Mouse (Mus musculus) hindbrain, embryonic 11.5 days (tissue): ENCODE data around the gene Ptdss2. TPM values are rescaled to one million over a fixed set of nuclear protein-coding genes. Genes with fewer than 3 reads are reported as not detected.

Experiments used
- ATAC-seq: fragments of 200-750 bp; cut with Nextera tagmentation; 2 replicates; pipeline ENCODE4 v1.8.0; 2017; ENCODE audit warnings: mild to moderate bottlenecking, moderate TSS enrichment, moderate library complexity; ENCODE audit not compliant: low FRiP score
- DNase-seq: peaks from one replicate; pipeline ENCODE4 v3.0.0-alpha.2; 2015; ENCODE audit warnings: low spot score
- H3K27ac ChIP-seq: fragments of 300-500 bp; sonication (generic); 2 replicates; pipeline ENCODE4 v1.5.1; 2014; ENCODE audit warnings: mild to moderate bottlenecking, low read depth, low read length
- H3K27me3 ChIP-seq: fragments of 300-500 bp; sonication (generic); 2 replicates; pipeline ENCODE4 v1.6.1; 2014; ENCODE audit warnings: mild to moderate bottlenecking, low read length, moderate library complexity, mixed read lengths; ENCODE audit not compliant: control insufficient read depth, insufficient read depth
- H3K36me3 ChIP-seq: fragments of 300-500 bp; sonication (generic); 2 replicates; pipeline ENCODE4 v1.6.1; 2014; ENCODE audit warnings: mild to moderate bottlenecking, low read length, moderate library complexity, mixed read lengths; ENCODE audit not compliant: control insufficient read depth, insufficient read depth
- H3K4me1 ChIP-seq: fragments of 300-500 bp; sonication (generic); replicated peaks from 2 replicates; pipeline ENCODE4 v1.6.1; 2014; ENCODE audit warnings: low read length, mixed read lengths; ENCODE audit not compliant: control insufficient read depth, insufficient read depth
- H3K4me2 ChIP-seq: fragments of 300-500 bp; sonication (generic); replicated peaks from 2 replicates; pipeline ENCODE4 v1.6.1; 2014; ENCODE audit warnings: mild to moderate bottlenecking, low read depth, low read length
- H3K4me3 ChIP-seq: fragments of 300-500 bp; sonication (generic); 2 replicates; pipeline ENCODE4 v1.5.1; 2014; ENCODE audit warnings: low read depth, low read length
- H3K9ac ChIP-seq: fragments of 300-500 bp; sonication (generic); 2 replicates; pipeline ENCODE4 v1.6.1; 2014; ENCODE audit warnings: low read depth, low read length
- H3K9me3 ChIP-seq: fragments of 300-500 bp; sonication (generic); 2 replicates; pipeline ENCODE4 v1.6.1; 2016; ENCODE audit warnings: low read length; ENCODE audit not compliant: control insufficient read depth
- WGBS: fragments of 180-500 bp; shearing (Covaris S2); extraction: QIAGEN DNeasy Blood & Tissue Kit; methylation state at CpG from one replicate; pipeline ENCODE4 v1.1.7; 2014; 5-methylcytosine and 5-hydroxymethylcytosine counted together
- polyA plus RNA-seq: library from polyadenylated mRNA; unstranded; fragments of >200 nt; fragmentation: Nextera tagmentation; extraction: Ambion mirVana; gene quantifications from 2 replicates; pipeline ENCODE4 v1.2.1, GENCODE M21; 2014

Gene Ptdss2
- 65.2 and 73.5 TPM in 2 replicates for polyA plus RNA-seq

- 52% methylated on average over 14 of the region's 14 CpGs for WGBS
Measured at GRCm38 (mm10) chr7:141122245-141122644, at the start of gene Ptdss2. Ptdss2 (plus strand) TSS chr7:141122382.

DNA sequence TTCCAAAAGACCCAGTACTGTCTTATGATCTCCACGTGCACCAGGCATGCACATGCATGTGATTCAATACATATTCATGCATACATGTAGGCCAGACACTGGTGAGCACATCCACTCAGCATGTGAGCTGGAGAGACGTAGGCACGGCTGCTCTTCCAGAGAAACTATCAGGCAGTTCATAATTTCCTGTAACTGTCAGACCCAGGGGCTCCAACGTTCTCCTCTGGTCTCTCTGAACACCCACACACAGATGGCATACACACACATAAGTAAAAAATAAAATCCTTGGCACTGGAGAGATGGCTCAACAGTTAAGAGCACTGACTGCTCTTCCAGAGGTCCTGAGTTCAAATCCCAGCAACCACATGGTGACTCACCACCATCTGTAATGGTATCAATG, 48.4 kb upstream of the Ptdss2 start:
- no peak for DNase-seq
- H3K9me3 ChIP-seq = no peaks in the 10 kb centered on the region
- WGBS = 89% methylated on average over 4 of the region's 4 CpGs

More at GRCm38 (mm10) chr7:141122245-141122644, at the start of gene Ptdss2:
- Histone ChIP-seq H3K27ac (peak within 1 kb of the TSS; percentile 70), H3K27me3 (no peaks in the 10 kb centered on the region; the same call in 1 of the 2 replicates), H3K4me2 (peak within 1 kb of the TSS; percentile 63), H3K36me3 (no peaks in the 10 kb centered on the region), H3K9ac (peak within 1 kb of the TSS; percentile 72), H3K9me3 (no peaks in the 10 kb centered on the region), H3K4me1 (no peaks in the 10 kb centered on the region), H3K4me3 (peak within 1 kb of the TSS; percentile 57)
- DNase-seq (peak; percentile 14), ATAC-seq (no peak)

GRCm38 (mm10) chr7:141077841-141078240, 44.3 kb upstream of the Ptdss2 start, which contains the start of gene Pkp3:
Pkp3 (plus strand) TSS chr7:141078218.
- Histone ChIP-seq H3K4me1 (no peaks in the 10 kb centered on the region), H3K9ac (no peak within 1 kb of the TSS), H3K27ac (no peak within 1 kb of the TSS), H3K4me2 (no peak within 1 kb of the TSS), H3K36me3 (no peaks in the 10 kb centered on the region), H3K4me3 (no peak within 1 kb of the TSS), H3K27me3 (peaks cover 5% of the 10 kb centered on the region; the same call in 1 of the 2 replicates), H3K9me3 (no peaks in the 10 kb centered on the region)
- WGBS = 94% methylated on average over 15 of the region's 15 CpGs
- DNase-seq = no peak
- no peak for ATAC-seq

More for the DNA sequence above, 48.4 kb upstream of the Ptdss2 start:
- no peaks in the 10 kb centered on the region for H3K4me1 ChIP-seq
- H3K4me3 ChIP-seq = no peak overlapping the region
- H3K36me3 ChIP-seq = no peaks in the 10 kb centered on the region
- H3K9ac ChIP-seq = no peak overlapping the region
- H3K27ac ChIP-seq = no peak overlapping the region
- ATAC-seq = no peak
- H3K27me3 ChIP-seq = peaks cover 16% of the 10 kb centered on the region
- H3K4me2 ChIP-seq = no peak overlapping the region

GRCm38 (mm10) chr7:141078876-141079275, 43.3 kb upstream of the Ptdss2 start:
- no peak overlapping the region for H3K27ac ChIP-seq
- H3K9me3 ChIP-seq = no peaks in the 10 kb centered on the region
- H3K4me1 ChIP-seq = no peaks in the 10 kb centered on the region
- H3K4me3 ChIP-seq = no peak overlapping the region
- 81% methylated on average over 4 of the region's 4 CpGs for WGBS
- ATAC-seq = no peak
- no peak for DNase-seq
- H3K4me2 ChIP-seq = no peak overlapping the region
- H3K27me3 ChIP-seq = peaks cover 5% of the 10 kb centered on the region; the same call in 1 of the 2 replicates
- H3K9ac ChIP-seq = no peak overlapping the region
- H3K36me3 ChIP-seq = no peaks in the 10 kb centered on the region

- DNase-seq = no peak
- H3K27me3 ChIP-seq = peaks cover 5% of the 10 kb centered on the region; the same call in 1 of the 2 replicates
- 24% methylated on average over 34 of the region's 34 CpGs for WGBS
- ATAC-seq = no peak
- no peak overlapping the region for H3K4me3 ChIP-seq
- no peaks in the 10 kb centered on the region for H3K36me3 ChIP-seq
- no peaks in the 10 kb centered on the region for H3K4me1 ChIP-seq
- H3K27ac ChIP-seq = no peak overlapping the region
- H3K9ac ChIP-seq = no peak overlapping the region
- H3K9me3 ChIP-seq = no peaks in the 10 kb centered on the region
- peak overlapping the region; percentile 11; the same call in 1 of the 2 replicates for H3K4me2 ChIP-seq
Measured at GRCm38 (mm10) chr7:141079481-141080449, 42.4 kb upstream of the Ptdss2 start.

GRCm38 (mm10) chr7:141087894-141088293, 34.3 kb upstream of the Ptdss2 start:
- ATAC-seq (no peak), DNase-seq (no peak)
- Histone ChIP-seq H3K4me1 (peaks cover 2% of the 10 kb centered on the region), H3K4me2 (no peak overlapping the region), H3K9me3 (no peaks in the 10 kb centered on the region), H3K27me3 (peaks cover 14% of the 10 kb centered on the region), H3K27ac (no peak overlapping the region), H3K4me3 (no peak overlapping the region), H3K36me3 (no peaks in the 10 kb centered on the region), H3K9ac (no peak overlapping the region)
- WGBS = 41% methylated on average over 8 of the region's 8 CpGs

DNA sequence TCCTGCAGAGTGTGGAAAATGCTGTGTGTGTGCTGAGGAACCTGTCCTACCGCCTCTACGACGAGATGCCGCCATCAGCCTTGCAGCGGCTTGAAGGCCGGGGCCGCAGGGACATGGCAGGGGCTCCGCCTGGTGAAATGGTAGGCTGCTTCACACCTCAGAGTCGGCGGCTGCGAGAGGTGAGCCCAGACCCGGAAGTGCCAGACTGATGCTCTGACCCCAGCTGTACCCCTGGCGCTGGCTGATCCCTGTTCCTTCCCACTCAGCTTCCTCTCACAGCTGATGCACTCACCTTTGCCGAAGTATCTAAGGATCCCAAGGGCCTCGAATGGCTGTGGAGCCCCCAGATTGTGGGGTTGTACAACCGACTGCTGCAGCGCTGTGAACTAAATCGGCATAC, 33.7 kb upstream of the Ptdss2 start:
- no peak for DNase-seq
- no peak overlapping the region for H3K27ac ChIP-seq

DNA sequence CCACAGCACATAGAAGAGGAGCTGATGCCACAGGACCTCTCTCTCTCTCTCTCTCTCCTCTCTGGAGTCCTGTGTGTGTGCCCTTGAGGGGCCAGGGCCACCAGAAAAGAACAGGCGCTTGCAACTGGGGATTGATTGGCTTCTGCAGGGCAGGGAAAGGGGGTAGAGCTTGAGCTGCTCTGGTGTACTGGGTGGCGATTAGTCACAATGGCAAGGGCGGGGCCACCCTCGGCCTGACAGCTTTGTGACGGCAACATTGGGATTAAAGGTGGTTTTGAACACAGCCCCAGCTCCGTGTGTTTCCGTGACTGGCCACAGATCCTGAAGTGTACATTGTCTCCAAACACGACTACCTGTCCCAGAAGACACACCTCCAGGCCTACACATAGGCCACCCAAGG, 32.0 kb upstream of the Ptdss2 start:
- H3K27me3 ChIP-seq = peaks cover 16% of the 10 kb centered on the region

More for the DNA sequence above, 33.7 kb upstream of the Ptdss2 start:
- Histone ChIP-seq H3K9ac (no peak overlapping the region), H3K4me1 (peaks cover 2% of the 10 kb centered on the region), H3K4me2 (no peak overlapping the region; the same call in 1 of the 2 replicates), H3K36me3 (no peaks in the 10 kb centered on the region), H3K9me3 (no peaks in the 10 kb centered on the region), H3K27me3 (peaks cover 16% of the 10 kb centered on the region), H3K4me3 (no peak overlapping the region)
- ATAC-seq = no peak
- WGBS = 25% methylated on average over 18 of the region's 18 CpGs

More for the DNA sequence above, 32.0 kb upstream of the Ptdss2 start:
- no peak for ATAC-seq
- Histone ChIP-seq H3K36me3 (no peaks in the 10 kb centered on the region), H3K9ac (no peak overlapping the region), H3K4me3 (no peak overlapping the region), H3K4me1 (peaks cover 2% of the 10 kb centered on the region), H3K9me3 (no peaks in the 10 kb centered on the region), H3K27ac (no peak overlapping the region), H3K4me2 (no peak overlapping the region)
- no peak for DNase-seq
- 68% methylated on average over 8 of the region's 8 CpGs for WGBS
